Mouse (Mus musculus): Measurements from ENCODE around the gene Uxs1. TPM values are rescaled to one million over a fixed set of nuclear protein-coding genes. Genes with fewer than 3 reads are reported as not detected.

Gene Uxs1
- total RNA-seq, 1 experiment from 2014 or later, result 26.2 TPM

- no peak for ATAC-seq (replicated peaks; ENCODE audit: insufficient number of reproducible peaks, low FRiP score, low TSS enrichment, poor library complexity, severe bottlenecking)
Observed at GRCm38 (mm10) chr1:43754448-43755312, 72.9 kb downstream of the Uxs1 start.

- ATAC-seq (replicated peaks; ENCODE audit: insufficient number of reproducible peaks, low FRiP score, low TSS enrichment, poor library complexity, severe bottlenecking), result no peak
Observed at GRCm38 (mm10) chr1:43738519-43738894, 89.1 kb downstream of the Uxs1 start.

- no peak for ATAC-seq (replicated peaks; ENCODE audit: insufficient number of reproducible peaks, low FRiP score, low TSS enrichment, poor library complexity, severe bottlenecking)
Observed at GRCm38 (mm10) chr1:43737812-43738518, 89.6 kb downstream of the Uxs1 start.

- no peak for ATAC-seq (replicated peaks; ENCODE audit: insufficient number of reproducible peaks, low FRiP score, low TSS enrichment, poor library complexity, severe bottlenecking)
Observed at GRCm38 (mm10) chr1:43732657-43733056, 94.9 kb downstream of the Uxs1 start.

GRCm38 (mm10) chr1:43732100-43732499 is 95.5 kb downstream of the Uxs1 start:
- no peak for ATAC-seq (replicated peaks; ENCODE audit: insufficient number of reproducible peaks, low FRiP score, low TSS enrichment, poor library complexity, severe bottlenecking)

- ATAC-seq (replicated peaks; ENCODE audit: insufficient number of reproducible peaks, low FRiP score, low TSS enrichment, poor library complexity, severe bottlenecking), result no peak
Observed at GRCm38 (mm10) chr1:43730491-43730924, 97.1 kb downstream of the Uxs1 start, which contains the start of gene 1500015O10Rik. Gene 1500015O10Rik, plus strand, starts transcription at chr1:43730602.

GRCm38 (mm10) chr1:43722459-43722858 is 105.1 kb downstream of the Uxs1 start:
- no peak for ATAC-seq (replicated peaks; ENCODE audit: insufficient number of reproducible peaks, low FRiP score, low TSS enrichment, poor library complexity, severe bottlenecking)

GRCm38 (mm10) chr1:43718793-43719192 is 108.8 kb downstream of the Uxs1 start:
- no peak for ATAC-seq (replicated peaks; ENCODE audit: insufficient number of reproducible peaks, low FRiP score, low TSS enrichment, poor library complexity, severe bottlenecking)

GRCm38 (mm10) chr1:43717967-43718366 is 109.6 kb downstream of the Uxs1 start:
- no peak for ATAC-seq (replicated peaks; ENCODE audit: insufficient number of reproducible peaks, low FRiP score, low TSS enrichment, poor library complexity, severe bottlenecking)

- ATAC-seq (replicated peaks; ENCODE audit: insufficient number of reproducible peaks, low FRiP score, low TSS enrichment, poor library complexity, severe bottlenecking), result no peak
Observed at GRCm38 (mm10) chr1:43714841-43715240, 112.8 kb downstream of the Uxs1 start.

GRCm38 (mm10) chr1:43698577-43699000 is 129.0 kb downstream of the Uxs1 start:
- no peak for ATAC-seq (replicated peaks; ENCODE audit: insufficient number of reproducible peaks, low FRiP score, low TSS enrichment, poor library complexity, severe bottlenecking)

Other genes with a start within 250 kb of the Uxs1 start
- not detected in 3 replicates for gene 1500015O10Rik, start 97.2 kb downstream of the Uxs1 start, total RNA-seq (2017)
- gene Tpp2, start 105.8 kb upstream of the Uxs1 start, total RNA-seq (2017), result 149 to 236 TPM (median 155 TPM) in 3 replicates
- 0.21 to 0.38 TPM in 2 of 3 replicates, not detected in the other for gene Mettl21c, start 192.2 kb upstream of the Uxs1 start, total RNA-seq (2017)
- gene Gm8251, start 234.1 kb upstream of the Uxs1 start, total RNA-seq (2017), result 0.67 to 0.96 TPM (median 0.78 TPM) in 3 replicates

Measured in monocyte, adult 5-6 weeks (primary cell).